Mouse (Mus musculus): ENCODE data around the gene Rexo4.

Rexo4 gene

DNA sequence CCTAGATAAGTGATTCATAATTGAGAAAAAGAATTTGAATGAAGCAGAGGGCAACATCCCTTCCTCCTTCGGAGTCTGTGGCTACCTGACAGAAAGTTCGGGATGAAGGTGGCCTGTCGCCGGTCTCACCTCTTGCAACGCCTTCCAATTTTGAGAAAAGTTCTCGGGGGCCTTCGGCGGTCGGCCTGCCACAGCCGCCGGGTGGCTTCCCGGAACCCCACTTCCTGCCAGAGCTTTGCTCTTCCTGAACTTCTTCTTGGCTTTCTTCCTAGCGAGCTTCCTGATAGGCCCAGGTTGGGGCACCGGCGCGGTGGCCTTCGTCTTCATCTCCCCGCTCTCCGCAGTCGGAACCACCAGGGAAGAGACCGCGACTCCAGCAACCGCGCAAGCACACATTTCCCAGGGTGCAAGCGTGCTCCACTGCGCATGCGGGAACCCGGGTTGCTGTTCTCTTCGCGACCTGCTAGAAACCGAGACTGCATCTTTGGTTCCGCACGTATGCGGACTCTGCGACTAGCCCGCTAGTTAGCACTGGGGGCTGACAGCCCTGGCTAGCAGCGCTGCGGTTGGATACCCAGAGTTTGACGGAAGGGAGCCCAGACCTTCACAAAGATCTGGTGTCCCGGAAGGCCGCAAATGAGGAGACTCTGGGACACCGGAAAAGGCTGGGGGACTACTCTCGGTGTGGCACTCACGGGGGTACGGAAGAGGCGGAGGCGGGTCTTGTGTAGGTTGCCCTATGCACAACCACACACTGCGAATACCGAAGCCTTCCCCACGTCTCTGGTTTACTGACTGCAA lies at the start of gene Rexo4:
Rexo4 (minus strand) TSS at position 464 of the 801 bp plus-strand sequence.
- DNase-seq (ENCODE audit: low spot score), result peak; percentile 95

DNA sequence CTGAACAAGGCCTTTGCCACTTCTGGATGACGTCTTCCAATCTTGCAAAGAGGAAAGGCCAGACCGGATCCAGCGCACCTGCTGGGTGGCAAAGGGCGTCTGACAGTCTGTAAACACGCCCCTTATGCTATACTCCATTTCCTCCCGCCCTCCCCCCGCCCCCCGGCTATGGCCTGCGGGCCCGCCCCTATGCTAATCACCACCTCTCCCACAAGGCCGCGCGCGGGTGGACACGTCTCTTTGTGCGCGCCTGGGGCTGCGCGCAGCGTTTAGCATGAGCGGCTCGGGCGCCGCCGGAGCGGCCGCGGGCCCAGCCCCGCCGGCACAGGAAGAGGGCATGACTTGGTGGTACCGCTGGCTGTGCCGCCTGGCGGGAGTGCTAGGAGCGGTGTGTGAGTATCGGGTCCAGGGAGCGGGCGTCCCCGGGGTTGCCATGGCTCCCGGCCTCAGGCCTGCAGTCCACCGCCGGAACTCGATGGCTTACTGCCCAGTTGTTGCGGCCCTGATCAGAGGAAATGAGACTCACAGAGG lies 45.6 kb upstream of the Rexo4 start, which contains the start of gene Cacfd1:
Cacfd1 (plus strand) TSS at position 213 of the 531 bp plus-strand sequence.
- peak; percentile 94 for DNase-seq (ENCODE audit: low spot score)

DNA sequence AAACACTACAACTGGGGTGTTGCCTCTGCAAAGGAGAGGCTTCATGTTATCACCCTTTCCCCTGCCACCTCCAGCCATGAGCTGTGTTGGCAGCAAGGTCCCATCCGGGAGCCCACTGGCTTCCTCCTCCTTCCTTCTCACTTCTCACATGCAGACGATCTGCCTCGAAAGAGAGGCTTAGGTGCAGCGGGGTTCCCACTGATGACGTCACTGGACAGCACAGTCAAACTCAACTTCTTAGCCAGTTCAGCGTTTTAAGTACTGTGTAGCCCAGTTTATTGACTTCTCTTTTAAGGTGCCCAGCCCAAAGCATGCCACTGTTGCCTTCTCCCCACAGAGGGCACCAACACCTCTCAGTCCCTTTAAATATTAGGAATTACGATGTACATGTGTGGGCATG lies 43.5 kb upstream of the Rexo4 start:
- no peak for DNase-seq (ENCODE audit: low spot score)

- no peak for DNase-seq (ENCODE audit: low spot score)
Measured at GRCm38 (mm10) chr2:27006255-27006654, 42.1 kb upstream of the Rexo4 start.

DNA sequence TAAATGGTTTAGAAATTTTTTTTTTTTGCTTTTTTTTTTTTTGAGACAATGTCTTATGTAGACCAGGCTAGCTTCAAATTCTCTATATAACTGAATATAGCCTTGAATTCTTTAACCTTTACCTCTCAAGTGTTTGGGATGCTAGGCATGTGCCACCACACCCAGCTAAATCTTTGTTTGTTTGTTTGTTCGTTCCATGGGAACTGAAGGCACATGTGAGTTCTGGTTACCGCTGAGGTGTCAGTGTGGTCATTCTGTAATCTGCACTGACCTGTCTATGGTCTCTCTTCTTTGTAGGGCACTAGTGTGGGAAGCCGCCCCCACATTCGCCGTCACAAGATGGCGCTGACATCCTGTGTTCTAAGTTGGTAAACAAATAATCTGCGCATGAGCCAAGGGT lies 33.8 kb upstream of the Rexo4 start:
- no peak for DNase-seq (ENCODE audit: low spot score)

- peak; percentile 8 for DNase-seq (ENCODE audit: low spot score)
Measured at GRCm38 (mm10) chr2:26997498-26997897, 33.3 kb upstream of the Rexo4 start.

- no peak for DNase-seq (ENCODE audit: low spot score)
Measured at GRCm38 (mm10) chr2:26993936-26994335, 29.8 kb upstream of the Rexo4 start.

- no peak for DNase-seq (ENCODE audit: low spot score)
Measured at GRCm38 (mm10) chr2:26984640-26985039, 20.5 kb upstream of the Rexo4 start.

DNA sequence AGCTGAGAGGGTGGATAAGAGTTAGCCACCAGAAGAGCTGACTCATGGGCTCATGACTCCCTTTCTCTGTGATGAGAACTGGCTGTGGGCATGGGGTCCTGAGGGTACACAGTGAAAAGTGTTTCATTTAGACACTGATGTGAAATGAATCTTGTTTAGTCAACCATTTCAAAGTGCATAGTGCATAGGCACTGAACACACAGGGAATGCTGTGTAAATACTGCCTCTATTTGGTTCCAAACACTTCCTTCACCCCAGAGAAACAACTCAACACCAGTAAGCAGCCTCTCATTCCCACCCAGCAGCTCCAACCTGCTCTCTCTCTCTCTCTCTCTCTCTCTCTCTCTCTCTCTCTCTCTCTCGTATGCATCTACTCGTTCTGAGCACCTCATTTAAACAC lies 20.0 kb upstream of the Rexo4 start:
- no peak for DNase-seq (ENCODE audit: low spot score)

DNA sequence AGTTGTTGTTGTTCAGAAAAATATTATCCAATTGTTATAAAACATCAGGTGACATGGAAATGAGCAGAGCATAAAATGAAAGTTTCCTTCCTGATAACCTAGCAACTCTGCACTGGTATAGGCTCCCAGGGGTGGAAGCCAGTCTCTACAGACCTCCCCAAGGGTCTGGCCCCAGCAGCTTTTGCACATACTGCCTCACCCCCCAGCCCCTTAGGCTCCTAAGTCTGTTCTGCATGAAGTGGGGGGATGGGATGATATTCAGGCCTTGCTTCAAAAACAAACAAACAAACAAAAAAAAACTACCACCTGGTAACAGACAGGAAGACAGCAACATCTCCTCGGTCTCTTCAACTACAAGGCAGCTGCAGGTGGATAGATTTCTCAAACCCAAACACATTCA lies 16.2 kb upstream of the Rexo4 start:
- DNase-seq (ENCODE audit: low spot score), result no peak

DNA sequence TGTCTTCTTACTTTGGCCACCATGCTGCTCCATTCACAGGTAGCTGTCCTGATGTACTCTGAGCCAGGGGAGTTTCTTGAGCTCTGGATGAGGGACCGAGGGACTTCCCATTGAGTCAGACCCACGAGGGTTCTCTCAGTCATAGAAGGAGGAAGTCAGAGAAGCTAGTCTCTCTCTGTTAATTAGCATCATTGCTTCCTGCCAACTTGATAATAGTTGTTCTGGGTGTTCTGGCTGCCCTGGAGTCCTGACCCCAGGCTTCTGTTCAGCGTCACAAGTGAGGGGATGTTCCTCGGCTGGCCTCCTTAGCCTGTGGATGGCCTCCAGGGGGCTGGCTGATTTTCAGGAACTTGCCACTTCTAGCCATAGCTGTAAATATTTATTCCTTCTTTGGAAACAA lies 9.8 kb upstream of the Rexo4 start:
- DNase-seq (ENCODE audit: low spot score), result no peak

- no peak for DNase-seq (ENCODE audit: low spot score)
Measured at GRCm38 (mm10) chr2:26973116-26973515, 8.9 kb upstream of the Rexo4 start, which contains the start of gene Adamts13. Gene Adamts13, plus strand, starts transcription at chr2:26973416.

DNA sequence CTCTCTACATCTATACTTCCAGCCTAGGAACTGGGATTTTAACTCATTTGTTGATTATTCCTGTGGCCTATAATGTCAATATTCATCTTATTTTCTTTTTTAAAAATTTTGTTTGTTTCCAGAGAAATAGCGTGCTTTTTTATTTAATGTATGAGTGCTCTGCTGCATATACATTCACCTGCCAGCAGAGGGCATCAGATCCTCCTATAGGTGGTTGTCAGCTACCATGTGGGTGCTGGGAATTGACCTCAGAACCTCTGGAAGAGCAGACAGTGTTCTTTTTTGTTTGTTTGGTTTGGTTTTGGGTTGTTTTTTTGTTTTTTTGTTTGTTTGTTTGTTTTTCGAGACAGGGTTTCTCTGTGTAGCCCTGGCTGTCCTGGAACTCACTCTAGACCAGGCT lies 3.1 kb upstream of the Rexo4 start:
- DNase-seq (ENCODE audit: low spot score), result no peak

GRCm38 (mm10) chr2:26964724-26965370 lies 661 bp upstream of the Rexo4 start:
- DNase-seq (ENCODE audit: low spot score), result no peak

DNA sequence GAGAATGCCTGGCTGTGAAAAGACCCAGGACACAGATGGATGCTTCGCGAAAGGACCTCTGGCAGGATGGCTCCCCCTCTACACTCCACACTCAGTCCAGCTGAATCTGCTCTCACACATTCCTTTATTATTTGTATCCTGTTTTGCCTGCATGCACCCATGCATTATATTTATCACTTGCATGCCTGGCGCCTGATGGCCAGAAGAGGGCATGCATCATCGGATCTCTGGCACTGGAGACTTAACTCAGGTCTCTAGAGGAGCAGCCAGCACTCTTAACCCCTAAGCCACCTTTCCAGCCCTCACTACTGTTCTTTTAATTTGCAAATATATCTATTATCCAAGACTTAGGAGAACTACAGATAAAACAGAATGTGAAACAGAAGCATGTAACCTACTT lies 3.4 kb downstream of the Rexo4 start:
- DNase-seq (ENCODE audit: low spot score), result peak; percentile 4

- DNase-seq (ENCODE audit: low spot score), result no peak
Measured at GRCm38 (mm10) chr2:26957488-26957859, 6.7 kb downstream of the Rexo4 start.

DNA sequence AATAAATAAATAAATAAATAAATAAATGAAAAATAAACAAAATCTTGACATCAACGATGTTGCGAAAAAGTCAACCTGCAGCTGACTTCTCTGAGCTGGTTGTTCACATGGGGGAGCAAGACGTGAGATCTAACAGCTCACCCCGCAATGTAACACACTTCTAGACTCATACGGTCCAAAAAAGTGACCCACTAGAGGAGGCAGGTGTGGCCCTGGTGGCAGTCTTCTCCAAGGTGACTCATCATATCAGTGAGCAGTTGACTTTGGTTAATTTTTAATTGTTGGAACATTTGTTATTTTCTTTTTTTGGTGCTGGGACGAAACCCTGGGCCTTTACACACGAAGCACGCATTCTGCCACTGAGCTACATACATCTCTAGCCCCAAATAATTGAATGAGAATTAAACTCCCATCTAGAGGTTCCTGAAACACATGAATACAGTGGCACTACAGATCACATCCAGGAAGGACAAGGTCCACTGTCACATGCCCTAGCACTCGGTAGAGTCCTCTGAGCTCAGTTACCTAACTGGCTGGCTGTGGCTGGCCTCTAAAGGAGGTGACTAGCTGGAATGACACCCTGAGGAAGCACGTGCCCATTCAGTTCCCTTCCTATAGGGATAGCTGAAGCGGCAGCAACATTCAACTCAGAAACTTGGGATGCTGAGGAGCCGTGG lies 7.2 kb downstream of the Rexo4 start:
- DNase-seq (ENCODE audit: low spot score), result no peak

DNA sequence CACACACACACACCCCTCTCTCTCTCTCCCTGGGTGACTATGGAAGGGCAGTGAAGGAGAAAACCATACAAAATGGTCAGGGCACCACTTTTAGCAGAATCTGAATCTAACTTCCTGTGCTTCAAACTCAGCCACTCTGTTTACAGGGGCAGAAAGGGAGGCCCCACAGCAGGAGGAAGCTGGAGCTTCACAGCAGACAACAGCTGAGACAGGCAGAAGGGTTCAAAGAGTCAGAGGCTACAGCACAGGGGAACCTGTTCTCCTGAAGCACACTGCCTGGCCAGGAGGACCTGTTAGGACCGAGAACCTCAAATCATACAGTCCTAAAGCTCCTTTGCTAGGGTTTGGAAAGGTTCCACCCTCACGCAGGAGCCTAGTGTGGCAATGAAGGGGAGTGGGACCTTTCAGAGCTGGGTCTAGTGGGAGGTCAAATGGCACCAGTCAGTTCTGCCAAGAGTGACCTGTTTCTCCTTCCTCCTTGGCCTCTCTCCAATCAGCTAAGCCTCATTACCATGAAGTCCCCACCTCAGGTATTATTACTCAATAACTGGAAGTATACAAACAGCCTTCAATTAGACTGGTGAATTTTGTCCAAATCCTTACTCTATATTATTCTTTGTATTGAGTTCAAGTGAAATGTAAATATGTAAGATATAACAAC lies 9.3 kb downstream of the Rexo4 start:
- DNase-seq (ENCODE audit: low spot score), result no peak

DNA sequence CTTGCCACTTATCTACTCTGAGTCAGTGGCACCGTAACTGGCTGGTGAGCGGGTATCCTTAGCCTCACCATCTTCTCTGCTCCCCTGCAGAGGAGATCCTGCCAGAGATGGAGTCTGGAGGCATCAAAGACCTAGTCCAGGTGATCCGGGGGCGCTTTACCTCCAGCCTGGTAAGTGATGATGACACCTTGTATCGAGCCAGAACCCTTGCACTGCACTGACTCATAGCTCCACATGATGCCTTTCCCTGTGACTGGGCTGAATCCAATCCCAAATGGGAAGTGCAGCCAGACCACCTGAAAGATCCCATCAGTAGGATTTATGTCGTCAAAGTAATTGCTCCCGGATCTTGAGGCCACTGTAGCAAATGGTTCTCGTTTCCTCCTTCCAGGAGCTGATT lies 11.3 kb downstream of the Rexo4 start:
- no peak for DNase-seq (ENCODE audit: low spot score)

DNA sequence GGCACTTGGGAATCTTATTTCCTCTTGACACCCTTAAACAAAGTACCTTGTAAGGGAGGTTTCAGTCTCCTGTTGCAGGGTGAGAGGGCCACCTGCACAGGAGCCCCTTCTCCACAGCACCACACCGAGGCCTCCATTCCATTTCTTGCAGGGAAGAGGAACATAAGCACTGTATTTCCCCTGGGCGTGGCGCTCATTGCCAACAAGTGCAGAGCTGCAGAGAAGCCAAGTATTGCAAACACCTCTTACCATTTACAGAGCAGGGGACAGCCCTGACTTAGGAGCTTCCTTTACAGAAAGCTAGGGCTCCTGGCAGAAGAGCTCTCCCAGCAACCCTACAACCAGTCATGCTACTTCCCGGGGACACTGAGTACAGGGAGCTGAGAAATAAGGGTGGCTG lies 12.0 kb downstream of the Rexo4 start:
- no peak for DNase-seq (ENCODE audit: low spot score)

- no peak for DNase-seq (ENCODE audit: low spot score)
Measured at GRCm38 (mm10) chr2:26951346-26951905, 12.8 kb downstream of the Rexo4 start.

- no peak for DNase-seq (ENCODE audit: low spot score)
Measured at GRCm38 (mm10) chr2:26950411-26950810, 13.8 kb downstream of the Rexo4 start.
